Mouse (Mus musculus) midbrain, embryonic 16.5 days (tissue): Measurements from ENCODE around the gene Tekt2. TPM values are rescaled to one million over a fixed set of nuclear protein-coding genes. Genes with fewer than 3 reads are reported as not detected.

Experiments used
- ATAC-seq: fragments of 200-750 bp; cut with Nextera tagmentation; 2 replicates; pipeline ENCODE4 v1.8.0; 2017; ENCODE audit warnings: moderate TSS enrichment
- H3K27ac ChIP-seq: fragments of 300-500 bp; sonication (generic); 2 replicates; pipeline ENCODE4 v1.5.1; 2014; ENCODE audit warnings: mild to moderate bottlenecking, low read length, mixed read lengths
- H3K27me3 ChIP-seq: fragments of 300-500 bp; sonication (generic); 2 replicates; pipeline ENCODE4 v1.6.1; 2014; ENCODE audit warnings: low read depth, low read length, mixed read lengths; ENCODE audit not compliant: control insufficient read depth, insufficient read depth
- H3K36me3 ChIP-seq: fragments of 300-500 bp; sonication (generic); 2 replicates; pipeline ENCODE4 v1.6.1; 2014; ENCODE audit warnings: mild to moderate bottlenecking, low read length, moderate library complexity, mixed read lengths; ENCODE audit not compliant: control insufficient read depth, insufficient read depth
- H3K4me1 ChIP-seq: fragments of 300-500 bp; sonication (generic); 2 replicates; pipeline ENCODE4 v1.6.1; 2014; ENCODE audit warnings: mild to moderate bottlenecking, low read length, mixed read lengths; ENCODE audit not compliant: control insufficient read depth, insufficient read depth
- H3K4me2 ChIP-seq: fragments of 300-500 bp; sonication (generic); 2 replicates; pipeline ENCODE4 v1.6.1; 2014; ENCODE audit warnings: mild to moderate bottlenecking, low read length, mixed read lengths
- H3K4me3 ChIP-seq: fragments of 300-500 bp; sonication (generic); 2 replicates; pipeline ENCODE4 v1.5.1; 2014; ENCODE audit warnings: low read depth, mild to moderate bottlenecking, low read length, moderate library complexity, mixed read lengths
- H3K9ac ChIP-seq: fragments of 300-500 bp; sonication (generic); 2 replicates; pipeline ENCODE4 v1.6.1; 2014; ENCODE audit warnings: low read depth, low read length, mixed read lengths
- H3K9me3 ChIP-seq: fragments of 300-500 bp; sonication (generic); replicated peaks from 2 replicates; pipeline ENCODE4 v1.6.1; 2014; ENCODE audit warnings: mild to moderate bottlenecking, low read length, mixed read lengths; ENCODE audit not compliant: control insufficient read depth, poor library complexity, severe bottlenecking
- WGBS: fragments of 180-500 bp; shearing (Covaris S2); extraction: QIAGEN DNeasy Blood & Tissue Kit; methylation state at CpG from one replicate; pipeline ENCODE4 v1.1.7; 2014; 5-methylcytosine and 5-hydroxymethylcytosine counted together
- polyA plus RNA-seq: library from polyadenylated mRNA; unstranded; fragments of >200 nt; fragmentation: Nextera tagmentation; extraction: Ambion mirVana; gene quantifications from 2 replicates; pipeline ENCODE4 v1.2.1, GENCODE M21; 2015

Gene Tekt2
- polyA plus RNA-seq, 1 experiment from 2014 or later, result 17.3 TPM

DNA sequence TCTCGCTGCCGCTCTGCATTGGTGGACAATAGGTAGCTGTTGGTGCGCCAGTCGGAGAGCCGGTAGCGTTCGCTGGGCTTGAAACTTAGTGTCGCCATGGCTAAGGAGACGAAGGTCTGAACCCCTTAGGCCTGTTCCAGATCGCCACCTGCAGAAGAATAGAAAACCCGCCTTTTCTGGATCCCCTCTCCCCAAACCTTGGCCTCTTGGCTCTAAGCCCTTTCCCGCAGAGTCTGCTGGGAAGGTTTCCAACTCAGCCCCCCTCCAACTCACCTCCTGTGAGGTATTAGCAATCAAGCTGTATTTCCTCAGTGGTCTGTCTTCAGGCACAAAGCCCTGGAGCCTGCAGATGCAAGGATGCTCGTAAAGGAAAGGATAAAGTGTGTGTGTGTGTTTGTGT is 627 bp downstream of the Tekt2 start:
- no peak overlapping the region for H3K4me3 ChIP-seq
- WGBS, result 13% methylated on average over 13 of the region's 13 CpGs
- no peaks in the 10 kb centered on the region for H3K9me3 ChIP-seq
- H3K9ac ChIP-seq, result peak overlapping the region; percentile 27; the same call in 1 of the 2 replicates
- no peak overlapping the region; the same call in 1 of the 2 replicates for H3K27ac ChIP-seq
- peaks cover 6% of the 10 kb centered on the region for H3K27me3 ChIP-seq
- peaks cover 19% of the 10 kb centered on the region for H3K4me1 ChIP-seq
- ATAC-seq, result no peak
- H3K36me3 ChIP-seq, result no peaks in the 10 kb centered on the region
- H3K4me2 ChIP-seq, result peak overlapping the region; percentile 41; the same call in 1 of the 2 replicates

DNA sequence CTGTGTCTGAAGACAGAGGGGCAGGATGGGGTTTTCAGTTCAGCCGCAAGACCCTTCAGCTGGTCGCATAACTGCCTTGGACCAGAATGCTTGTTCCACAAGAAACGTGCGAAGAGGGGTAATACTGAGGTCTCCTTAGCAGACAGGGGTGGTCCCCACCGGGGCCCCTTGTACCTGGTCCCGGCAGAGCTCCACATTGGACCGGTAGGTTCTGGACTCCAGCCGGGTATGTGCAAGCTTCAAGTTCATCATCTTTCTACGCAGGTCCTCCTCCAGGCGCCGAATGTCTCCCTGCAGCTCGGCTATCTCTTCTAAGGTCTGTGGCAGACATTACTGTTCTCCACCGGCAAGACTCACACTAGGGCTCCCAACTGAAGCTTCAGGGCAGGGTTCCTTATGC is 2.8 kb downstream of the Tekt2 start:
- H3K36me3 ChIP-seq, result peaks cover 4% of the 10 kb centered on the region
- peaks cover 23% of the 10 kb centered on the region for H3K4me1 ChIP-seq
- ATAC-seq, result 0 out of 2 replicates have a peak, but pooled peaks have one; percentile 0
- H3K27me3 ChIP-seq, result peaks cover 6% of the 10 kb centered on the region
- 97% methylated on average over 13 of the region's 13 CpGs for WGBS
- H3K9ac ChIP-seq, result no peak overlapping the region
- no peaks in the 10 kb centered on the region for H3K9me3 ChIP-seq
- H3K4me2 ChIP-seq, result no peak overlapping the region
- H3K27ac ChIP-seq, result no peak overlapping the region
- no peak overlapping the region for H3K4me3 ChIP-seq

DNA sequence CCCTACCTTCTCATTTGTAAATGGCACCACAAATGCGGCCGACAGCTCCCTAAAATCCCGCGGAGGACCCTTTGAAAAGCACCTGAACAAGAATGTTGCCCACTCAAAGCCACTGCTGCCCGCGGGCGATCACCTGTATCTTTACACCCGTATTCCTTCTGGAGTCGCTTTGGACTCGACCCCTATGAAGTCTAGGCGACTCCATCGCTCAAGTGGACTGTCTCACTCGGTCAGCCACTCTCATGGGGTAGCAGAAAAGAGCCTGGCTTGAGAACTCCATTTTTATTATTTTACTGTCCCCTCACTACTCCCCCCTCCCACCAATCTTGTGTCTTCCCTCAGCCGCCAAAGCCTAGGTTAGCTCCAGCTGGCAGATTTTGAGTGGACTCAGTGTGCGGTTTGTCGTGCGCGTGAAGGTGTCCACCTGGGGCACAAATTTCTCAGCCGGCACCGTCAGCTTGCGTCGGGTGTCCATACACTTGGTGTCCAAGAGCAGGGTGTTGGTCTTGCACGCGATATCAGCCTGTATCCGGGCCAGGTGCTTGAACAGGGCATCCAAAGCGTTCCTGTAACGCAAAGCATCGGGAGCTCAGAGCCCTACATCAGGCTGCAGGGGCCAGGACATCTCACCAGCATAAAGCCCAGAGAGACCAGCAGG is 3.5 kb downstream of the Tekt2 start:
- 52% methylated on average over 28 of the region's 28 CpGs for WGBS
- peak overlapping the region; percentile 48 for H3K4me2 ChIP-seq
- H3K9ac ChIP-seq, result no peak overlapping the region; the same call in 1 of the 2 replicates

DNA sequence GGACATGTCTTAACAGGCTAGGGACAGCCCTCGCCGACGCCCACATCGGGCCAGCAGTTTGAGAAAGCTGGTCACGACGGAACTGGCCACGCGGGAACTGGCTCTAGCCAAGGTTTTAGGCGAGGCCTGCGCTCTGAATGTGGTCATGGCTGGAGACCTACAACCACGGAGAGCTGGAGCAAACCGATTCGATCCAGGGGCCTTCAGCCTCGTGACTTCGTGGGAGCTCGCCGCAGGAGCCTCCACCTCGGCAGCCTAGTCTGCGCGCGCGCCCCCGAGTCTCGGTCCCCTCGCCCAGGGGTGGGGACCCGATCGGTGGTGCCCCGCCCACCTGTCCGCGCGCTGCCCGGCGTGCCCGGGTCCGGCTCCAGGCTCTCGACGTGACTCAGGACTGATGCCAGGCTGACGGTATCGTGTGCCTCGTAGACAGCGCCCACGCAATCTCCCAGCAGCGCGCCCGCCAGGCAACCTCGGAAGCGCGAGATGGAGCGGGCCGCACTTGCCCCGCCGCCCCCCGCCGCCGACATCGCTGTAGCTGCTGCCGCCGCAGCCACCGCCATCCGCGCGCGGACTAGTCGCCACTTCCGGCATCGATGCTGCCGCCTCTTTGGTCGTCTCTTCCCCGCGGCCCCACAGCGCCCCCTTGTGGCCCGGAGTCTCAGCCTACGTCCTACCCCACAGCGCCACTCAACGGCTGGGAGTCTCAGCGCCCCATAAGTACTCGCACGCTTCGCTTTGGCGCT is 4.2 kb downstream of the Tekt2 start, which contains the start of gene Adprhl2:
Adprhl2 (minus strand) TSS at position 593 of the 743 bp plus-strand sequence.
- Histone ChIP-seq H3K9me3 (no peaks in the 10 kb centered on the region), H3K9ac (peak within 1 kb of the TSS; percentile 88), H3K4me2 (peak within 1 kb of the TSS; percentile 89), H3K36me3 (peaks cover 17% of the 10 kb centered on the region), H3K27ac (peak within 1 kb of the TSS; percentile 89), H3K4me1 (peaks cover 23% of the 10 kb centered on the region), H3K27me3 (peaks cover 6% of the 10 kb centered on the region), H3K4me3 (peak within 1 kb of the TSS; percentile 83)
- WGBS, result under 1% methylated on average over 70 of the region's 80 CpGs
- peak; percentile 85 for ATAC-seq

More for the DNA sequence above, 3.5 kb downstream of the Tekt2 start:
- Histone ChIP-seq H3K4me1 (peaks cover 23% of the 10 kb centered on the region), H3K27ac (peak overlapping the region; percentile 89; the same call in 1 of the 2 replicates), H3K36me3 (peaks cover 10% of the 10 kb centered on the region), H3K9me3 (no peaks in the 10 kb centered on the region), H3K27me3 (peaks cover 6% of the 10 kb centered on the region), H3K4me3 (peak overlapping the region; percentile 83)
- ATAC-seq, result peak; percentile 49

DNA sequence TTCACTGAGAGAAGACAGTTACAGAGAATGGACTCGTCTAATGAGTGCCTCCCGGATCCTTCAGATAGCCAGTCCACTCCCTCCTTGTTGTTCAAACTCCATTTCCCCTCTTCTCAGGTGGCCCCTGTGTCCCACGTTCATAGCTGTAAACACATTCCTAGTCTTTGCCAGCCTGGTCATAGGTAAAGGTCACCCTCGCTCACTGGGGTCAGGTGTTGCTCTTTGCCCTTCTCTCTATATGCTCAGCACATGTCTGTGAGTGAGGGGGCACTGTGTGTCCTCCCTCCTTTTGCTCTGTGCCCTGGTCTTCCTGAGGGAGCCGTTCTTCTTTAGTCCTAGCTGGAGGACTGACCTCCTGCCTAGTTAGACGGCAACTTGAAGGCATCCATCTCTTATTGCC is 5.7 kb downstream of the Tekt2 start:
- Histone ChIP-seq H3K27me3 (peaks cover 6% of the 10 kb centered on the region), H3K9ac (no peak overlapping the region), H3K9me3 (no peaks in the 10 kb centered on the region), H3K27ac (no peak overlapping the region), H3K36me3 (peaks cover 23% of the 10 kb centered on the region), H3K4me3 (no peak overlapping the region), H3K4me1 (peaks cover 14% of the 10 kb centered on the region), H3K4me2 (no peak overlapping the region)
- WGBS, result 97% methylated on average over 6 of the region's 6 CpGs
- ATAC-seq, result no peak

DNA sequence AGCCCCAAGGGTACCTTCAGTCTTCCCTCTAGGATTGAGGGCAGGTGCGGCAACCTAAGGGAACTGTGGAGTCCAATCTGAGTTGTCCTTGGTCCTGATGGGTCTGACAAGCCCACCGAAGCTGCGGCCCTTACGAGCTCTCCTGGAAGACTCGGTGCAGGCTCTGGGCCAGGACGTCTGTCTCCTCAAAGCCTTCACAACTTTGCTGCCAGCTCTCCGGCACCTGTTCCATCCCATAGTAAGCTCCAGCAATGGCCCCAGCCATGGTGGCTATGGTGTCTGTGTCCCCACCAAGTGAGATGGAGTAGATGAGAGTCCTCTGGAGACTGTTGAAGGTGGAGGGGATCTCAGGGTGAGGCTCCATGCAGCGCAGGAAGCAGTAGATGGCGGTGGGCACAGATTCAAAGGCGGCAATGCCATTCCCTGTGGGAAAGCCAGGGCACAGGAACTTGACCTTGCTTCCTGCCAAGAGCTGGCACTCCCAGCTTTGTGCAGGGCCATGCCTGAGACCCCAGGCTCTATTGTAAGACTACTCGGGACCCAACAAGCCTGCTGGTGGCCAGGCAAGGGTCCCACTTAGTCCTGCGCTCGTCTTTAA is 8.9 kb downstream of the Tekt2 start:
- Histone ChIP-seq H3K36me3 (peaks cover 23% of the 10 kb centered on the region), H3K4me1 (peaks cover 14% of the 10 kb centered on the region), H3K27me3 (no peaks in the 10 kb centered on the region), H3K9ac (no peak overlapping the region), H3K9me3 (no peaks in the 10 kb centered on the region), H3K4me3 (no peak overlapping the region), H3K27ac (no peak overlapping the region), H3K4me2 (no peak overlapping the region)
- ATAC-seq, result no peak
- 91% methylated on average over 13 of the region's 13 CpGs for WGBS

DNA sequence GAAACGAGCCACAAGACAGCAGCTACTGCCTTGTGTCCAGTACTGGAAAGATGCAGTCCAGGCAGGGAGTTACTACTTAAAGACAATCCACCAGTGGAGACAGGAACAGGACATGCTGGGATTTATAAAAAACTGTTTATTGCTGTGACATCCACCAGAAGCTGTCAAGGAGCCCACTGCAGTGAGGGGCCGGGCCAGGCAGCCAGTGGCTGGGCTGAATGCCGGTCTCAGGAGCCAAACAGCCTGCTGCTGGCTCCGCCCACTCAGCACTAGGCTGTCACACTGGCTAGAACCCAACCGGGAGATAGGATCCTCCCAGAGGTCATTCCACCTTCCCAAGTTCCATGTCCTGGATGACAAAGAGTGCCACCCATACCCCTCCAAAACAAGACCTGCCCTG is 9.6 kb downstream of the Tekt2 start:
- H3K27ac ChIP-seq, result no peak overlapping the region
- H3K9ac ChIP-seq, result no peak overlapping the region
- H3K9me3 ChIP-seq, result no peaks in the 10 kb centered on the region
- H3K4me3 ChIP-seq, result no peak overlapping the region
- H3K36me3 ChIP-seq, result peaks cover 23% of the 10 kb centered on the region
- WGBS, result 49% methylated on average over 5 of the region's 5 CpGs
- H3K4me2 ChIP-seq, result no peak overlapping the region
- no peak for ATAC-seq
- no peaks in the 10 kb centered on the region for H3K27me3 ChIP-seq
- peaks cover 14% of the 10 kb centered on the region for H3K4me1 ChIP-seq

DNA sequence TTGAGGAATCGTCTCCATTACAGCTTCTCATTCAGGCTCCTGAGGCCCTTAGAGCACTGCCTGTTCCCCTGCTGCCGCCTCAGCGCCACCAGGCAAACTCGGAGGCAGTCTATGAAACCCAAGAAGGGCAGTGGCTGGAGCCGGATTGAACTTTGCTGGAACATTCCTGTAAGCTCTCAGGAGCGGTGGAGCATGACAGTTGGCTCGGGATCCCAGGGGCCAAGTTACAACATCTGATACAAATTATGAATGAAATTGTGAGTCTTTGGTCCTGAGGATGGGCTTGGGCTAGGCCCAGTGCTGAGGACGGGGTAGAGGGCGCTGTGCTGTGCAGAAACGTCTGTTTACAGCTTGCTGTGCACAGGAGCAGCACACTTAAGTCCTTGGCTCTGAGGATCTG is 11.1 kb downstream of the Tekt2 start:
- H3K9me3 ChIP-seq, result no peaks in the 10 kb centered on the region
- peaks cover 23% of the 10 kb centered on the region for H3K36me3 ChIP-seq
- no peak for ATAC-seq
- 54% methylated on average over 10 of the region's 10 CpGs for WGBS
- no peaks in the 10 kb centered on the region for H3K4me1 ChIP-seq
- no peak overlapping the region for H3K4me2 ChIP-seq
- no peak overlapping the region for H3K27ac ChIP-seq
- H3K9ac ChIP-seq, result no peak overlapping the region
- H3K4me3 ChIP-seq, result no peak overlapping the region
- H3K27me3 ChIP-seq, result no peaks in the 10 kb centered on the region

DNA sequence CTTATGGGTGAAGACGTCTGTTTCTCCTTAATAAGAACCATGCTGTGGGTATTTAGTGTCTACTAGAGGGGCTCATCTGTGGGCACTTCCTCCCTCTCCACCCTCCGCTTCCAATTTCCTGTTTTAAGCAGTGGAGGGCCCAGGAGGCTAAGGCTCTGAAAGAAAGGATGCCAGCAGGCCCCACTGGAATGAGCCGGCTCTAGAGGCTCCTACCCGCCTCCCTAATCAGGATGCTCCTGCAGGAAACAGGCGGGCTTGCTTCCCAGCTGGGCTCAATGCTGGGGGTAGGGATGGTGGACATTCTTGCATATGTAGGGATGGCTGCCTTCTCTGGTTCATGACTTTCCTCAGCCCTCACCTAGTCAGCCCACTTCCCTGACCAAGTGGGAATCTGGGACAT is 12.3 kb downstream of the Tekt2 start:
- 38% methylated on average over 5 of the region's 5 CpGs for WGBS
- Histone ChIP-seq H3K4me1 (no peaks in the 10 kb centered on the region), H3K4me3 (no peak overlapping the region), H3K27me3 (no peaks in the 10 kb centered on the region), H3K9ac (no peak overlapping the region), H3K36me3 (peaks cover 23% of the 10 kb centered on the region), H3K9me3 (no peaks in the 10 kb centered on the region), H3K4me2 (no peak overlapping the region), H3K27ac (no peak overlapping the region)
- ATAC-seq, result no peak
